Mouse (Mus musculus) macrophage (primary cell): ENCODE data around the gene Enpep. TPM values are rescaled to one million over a fixed set of nuclear protein-coding genes. Genes with fewer than 3 reads are reported as not detected.

Source experiments
- H3K27ac ChIP-seq: fragments of 350-480 bp; formaldehyde crosslinking; 2 replicates; pipeline ENCODE4 v1.9.0; 2021
- H3K36me3 ChIP-seq: fragments of 350-480 bp; formaldehyde crosslinking; 2 replicates; pipeline ENCODE4 v1.9.0; 2021; ENCODE audit errors: inconsistent target
- H3K4me3 ChIP-seq: fragments of 350-480 bp; formaldehyde crosslinking; 2 replicates; pipeline ENCODE4 v1.9.0; 2021; ENCODE audit errors: inconsistent target
- H3K79me2 ChIP-seq: fragments of 350-480 bp; formaldehyde crosslinking; 2 replicates; pipeline ENCODE4 v1.9.0; 2021; ENCODE audit errors: inconsistent target
- WGBS: methylation state at CpG from one replicate; pipeline ENCODE4 v1.1.7; 2026; ENCODE audit warnings: inconsistent platforms; ENCODE audit not compliant: missing documents; 5-methylcytosine and 5-hydroxymethylcytosine counted together
- polyA plus RNA-seq: library from polyadenylated mRNA; stranded (reverse); fragments of 250-400 nt; gene quantifications from 3 replicates; pipeline ENCODE4 v1.2.4, GENCODE M21; 2018; ENCODE audit warnings: inconsistent platforms

Gene Enpep
- polyA plus RNA-seq, 1 experiment from 2014 or later: not detected

DNA sequence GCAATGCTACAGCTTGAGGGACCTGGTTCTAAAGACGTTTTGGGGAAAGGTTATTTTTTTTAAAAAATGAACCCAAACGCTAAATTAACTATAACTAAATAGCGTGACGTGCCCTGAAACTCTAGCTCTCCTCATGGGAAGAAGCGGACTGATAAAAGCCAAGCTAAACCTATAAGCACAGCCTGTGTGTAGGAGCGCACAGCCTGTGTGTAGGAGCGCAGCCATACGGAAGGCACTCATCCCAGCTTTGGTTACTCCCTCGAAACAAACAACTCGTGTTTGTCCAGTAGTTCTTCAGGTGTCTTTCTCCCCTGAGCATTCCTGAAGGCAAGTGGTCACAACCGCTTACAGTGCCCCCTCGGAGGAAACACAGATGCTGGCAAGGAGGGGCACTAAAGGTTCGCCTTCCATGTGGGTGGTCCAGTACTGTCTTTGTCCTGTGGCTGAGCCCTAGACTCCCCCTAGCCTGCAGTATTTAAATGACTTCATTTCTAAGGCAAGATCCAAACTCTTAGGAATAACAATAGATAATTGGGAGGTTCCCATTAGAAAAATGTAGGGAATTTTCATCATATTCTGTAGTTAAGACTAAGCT lies 93.8 kb downstream of the Enpep start:
- no peak overlapping the region for H3K27ac ChIP-seq

DNA sequence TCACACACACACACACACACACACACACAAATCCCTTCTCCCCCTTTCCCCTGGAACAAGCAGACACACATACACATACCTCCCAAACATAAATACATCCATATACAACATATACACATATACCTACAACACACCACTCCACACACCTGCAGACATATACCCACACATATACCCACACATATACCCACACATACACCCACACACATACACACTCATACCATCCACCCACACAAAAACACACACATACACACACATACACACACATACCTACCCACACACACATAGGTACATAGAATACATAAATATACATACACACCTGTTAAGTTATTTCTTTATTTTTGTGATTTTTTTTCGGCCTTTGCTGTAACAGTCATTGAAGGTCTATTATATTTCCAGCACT lies 94.5 kb downstream of the Enpep start:
- H3K79me2 ChIP-seq: no peaks in the 10 kb centered on the region
- 91% methylated on average over 1 of the region's 1 CpGs for WGBS
- H3K36me3 ChIP-seq: no peaks in the 10 kb centered on the region
- no peak overlapping the region for H3K27ac ChIP-seq
- H3K4me3 ChIP-seq: no peak overlapping the region

More for the DNA sequence above, 93.8 kb downstream of the Enpep start:
- no peak overlapping the region for H3K4me3 ChIP-seq
- H3K79me2 ChIP-seq: no peaks in the 10 kb centered on the region
- 69% methylated on average over 13 of the region's 13 CpGs for WGBS
- H3K36me3 ChIP-seq: no peaks in the 10 kb centered on the region

DNA sequence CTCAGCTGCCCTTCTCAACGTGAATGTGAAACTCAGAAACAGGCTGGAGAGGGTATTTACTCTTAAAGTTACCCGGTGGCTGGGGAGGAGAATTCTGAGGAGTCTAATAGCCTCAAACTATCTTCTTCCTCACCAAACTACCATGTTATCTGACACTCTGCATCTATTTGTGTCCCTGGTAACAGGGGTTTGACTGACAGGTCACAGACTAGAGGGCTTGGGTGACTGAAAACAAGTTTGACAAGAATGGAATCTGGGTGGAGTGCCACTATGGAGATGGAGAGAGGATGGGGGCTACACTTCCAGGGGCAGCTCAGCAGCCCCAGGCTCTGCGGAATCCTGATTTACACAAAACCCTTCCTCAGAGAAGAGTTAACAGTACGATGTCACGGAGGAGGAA lies 105.2 kb downstream of the Enpep start:
- H3K4me3 ChIP-seq: no peak overlapping the region
- no peaks in the 10 kb centered on the region for H3K79me2 ChIP-seq
- no peak overlapping the region for H3K27ac ChIP-seq
- WGBS: 22% methylated on average over 5 of the region's 5 CpGs
- no peaks in the 10 kb centered on the region for H3K36me3 ChIP-seq

DNA sequence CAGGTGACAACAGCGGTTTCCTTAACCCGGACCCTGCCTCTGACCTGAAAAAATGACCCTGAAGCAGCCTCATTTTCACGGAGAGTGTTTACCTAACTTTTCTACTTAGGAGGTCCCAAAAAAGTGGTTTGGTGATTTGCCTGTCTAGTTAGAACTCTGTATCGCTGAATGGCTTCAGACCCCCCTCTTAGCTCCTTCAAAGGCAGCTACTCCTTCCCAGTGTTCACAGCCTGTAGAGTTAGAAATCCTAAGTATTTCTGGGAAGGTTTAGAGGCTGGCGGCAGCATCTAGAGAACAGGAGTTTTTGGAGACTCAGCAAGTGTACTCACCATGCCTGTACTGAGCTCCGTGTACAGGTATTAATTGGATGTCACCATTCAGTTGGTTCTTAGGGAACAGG lies 105.8 kb downstream of the Enpep start:
- Histone ChIP-seq H3K27ac (no peak overlapping the region), H3K79me2 (no peaks in the 10 kb centered on the region), H3K36me3 (no peaks in the 10 kb centered on the region), H3K4me3 (no peak overlapping the region)
- WGBS: 8% methylated on average over 6 of the region's 6 CpGs

DNA sequence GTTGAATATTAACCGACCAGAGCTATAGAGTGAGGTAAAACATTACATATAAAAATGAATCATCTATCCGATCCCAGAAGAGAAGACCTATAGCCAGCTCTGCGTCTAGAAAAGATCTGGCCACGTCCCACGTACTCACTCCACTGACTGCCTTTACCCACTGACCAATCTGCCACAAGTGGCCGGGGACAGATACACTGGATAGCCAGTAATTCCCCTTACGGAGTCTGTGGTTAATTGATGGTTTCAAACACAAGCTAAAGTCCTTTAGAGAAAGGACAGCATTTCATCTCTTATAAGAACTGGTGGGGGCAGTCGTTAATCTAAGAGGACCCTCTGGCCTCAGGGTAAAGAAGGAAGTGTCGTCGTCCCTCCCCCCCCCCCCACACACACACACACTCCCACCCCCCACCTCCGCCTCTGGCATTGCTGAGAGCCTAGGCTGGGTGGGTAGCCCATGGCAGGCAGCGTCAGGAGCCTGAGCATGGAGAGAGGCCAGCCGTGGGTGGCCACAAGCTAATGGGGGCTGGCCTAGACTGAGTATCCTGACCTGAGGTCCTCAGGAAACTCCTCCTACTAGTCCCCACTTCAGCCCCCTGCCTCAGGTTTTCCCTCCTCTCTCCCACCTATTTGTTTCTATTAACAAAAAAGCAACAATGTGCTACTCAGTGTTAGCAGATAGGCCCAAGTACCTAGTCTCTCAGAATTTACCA lies 106.8 kb downstream of the Enpep start:
- Histone ChIP-seq H3K36me3 (no peaks in the 10 kb centered on the region), H3K4me3 (no peak overlapping the region), H3K27ac (no peak overlapping the region), H3K79me2 (no peaks in the 10 kb centered on the region)
- 10% methylated on average over 12 of the region's 13 CpGs for WGBS

DNA sequence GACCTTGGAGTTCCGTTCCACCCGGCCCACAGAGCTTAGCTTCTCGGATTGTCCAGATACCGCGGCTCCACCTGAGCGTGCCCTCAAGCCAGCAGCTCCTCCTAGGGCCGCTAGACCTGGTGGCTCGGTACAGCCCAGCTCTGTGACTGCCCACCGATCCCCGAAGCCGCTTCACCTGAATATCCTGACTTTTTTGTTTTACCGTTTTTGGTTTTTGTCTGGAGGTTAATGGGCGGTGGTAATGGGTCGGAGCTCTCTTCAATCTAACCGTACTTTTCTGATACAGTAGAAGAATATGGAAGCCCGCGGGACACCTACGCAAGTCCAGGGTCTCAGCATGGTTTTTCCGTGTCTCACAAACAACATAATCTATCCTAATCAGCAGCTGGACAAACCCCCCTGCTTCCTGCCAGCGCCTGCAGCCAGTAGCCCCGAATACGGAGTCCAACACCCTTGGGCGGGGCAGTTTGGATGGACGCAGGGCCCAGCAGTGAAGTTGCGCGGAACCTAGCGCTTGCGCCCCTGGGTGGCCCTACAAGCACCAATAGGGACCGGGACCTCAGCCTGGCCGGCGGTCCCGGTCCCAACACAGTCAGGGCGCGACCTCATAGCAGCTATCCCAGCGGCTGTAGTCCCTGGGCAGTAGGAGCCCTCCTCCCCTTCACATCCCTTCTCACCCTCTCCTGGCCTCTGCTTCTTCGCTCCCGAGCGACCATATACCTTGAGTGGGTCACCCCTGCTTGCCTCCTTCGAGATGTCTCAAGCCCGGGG lies 107.5 kb downstream of the Enpep start:
- 5% methylated on average over 40 of the region's 40 CpGs for WGBS
- no peaks in the 10 kb centered on the region for H3K36me3 ChIP-seq
- H3K4me3 ChIP-seq: no peak overlapping the region

DNA sequence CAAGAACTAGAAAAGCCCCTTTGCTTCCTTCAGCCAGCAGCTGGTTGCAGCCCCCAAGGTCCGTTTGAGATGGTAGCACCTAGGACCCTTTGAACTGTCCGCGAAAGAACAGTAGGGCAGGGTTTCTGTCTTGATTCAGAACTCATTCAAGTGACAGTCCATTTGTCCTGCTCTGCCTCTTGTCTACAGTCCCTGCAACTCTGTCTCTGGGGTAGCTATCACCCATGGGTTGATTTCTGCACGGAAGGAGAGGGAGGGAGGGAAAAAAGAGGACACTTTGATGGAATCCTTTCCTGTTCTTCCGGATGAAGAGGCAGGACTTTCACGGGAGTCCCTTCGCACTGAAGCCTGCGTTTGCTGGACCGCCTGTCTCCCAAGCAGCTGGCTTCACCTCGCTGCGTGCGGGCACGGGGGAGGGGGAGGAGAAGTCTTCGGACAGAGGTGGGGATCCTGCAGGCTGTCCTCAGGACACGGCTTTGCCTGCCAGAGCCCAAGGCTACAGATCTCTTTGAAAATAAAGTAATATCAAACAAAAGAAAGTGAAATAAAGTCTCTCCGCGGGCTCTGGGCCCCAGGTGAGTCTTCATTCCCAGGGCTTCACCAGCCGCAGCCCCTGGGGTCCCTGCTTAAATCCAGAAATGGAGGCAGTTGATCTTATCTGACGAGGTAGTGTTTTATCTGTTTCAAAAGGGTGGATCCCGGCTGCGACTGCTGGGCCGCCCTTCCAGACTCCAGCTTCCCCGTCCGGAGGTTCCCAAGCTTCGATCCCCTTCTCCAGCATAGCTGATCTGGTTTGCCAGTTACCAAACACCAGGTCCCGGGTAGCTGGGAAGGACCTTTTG lies 108.3 kb downstream of the Enpep start:
- Histone ChIP-seq H3K27ac (no peak overlapping the region), H3K79me2 (no peaks in the 10 kb centered on the region), H3K4me3 (no peak overlapping the region), H3K36me3 (no peaks in the 10 kb centered on the region)
- WGBS: 6% methylated on average over 26 of the region's 26 CpGs

More for the DNA sequence above, 107.5 kb downstream of the Enpep start:
- Histone ChIP-seq H3K27ac (no peak overlapping the region), H3K79me2 (no peaks in the 10 kb centered on the region)

DNA sequence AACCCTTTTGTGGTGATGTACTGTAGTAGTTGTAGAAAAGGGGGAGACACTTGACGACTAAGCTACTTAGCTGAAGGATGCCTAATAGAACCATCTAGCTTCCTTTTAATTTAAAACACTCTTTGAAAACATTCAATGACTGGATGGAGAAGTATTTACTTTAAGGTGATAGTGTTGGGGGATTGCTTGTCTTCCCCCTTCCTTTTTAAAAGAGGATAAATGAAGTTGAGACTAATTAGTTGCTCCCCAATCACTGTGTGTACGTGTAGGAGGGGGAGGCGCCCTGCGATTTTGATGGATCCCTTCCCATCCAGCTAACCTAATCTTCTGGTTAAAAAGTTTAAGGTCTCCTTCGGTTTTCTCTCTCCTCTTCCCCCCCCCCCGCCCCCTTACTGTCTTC lies 109.1 kb downstream of the Enpep start:
- H3K36me3 ChIP-seq: no peaks in the 10 kb centered on the region
- H3K27ac ChIP-seq: no peak overlapping the region
- H3K79me2 ChIP-seq: no peaks in the 10 kb centered on the region
- no peak overlapping the region for H3K4me3 ChIP-seq
- WGBS: 10% methylated on average over 5 of the region's 6 CpGs

DNA sequence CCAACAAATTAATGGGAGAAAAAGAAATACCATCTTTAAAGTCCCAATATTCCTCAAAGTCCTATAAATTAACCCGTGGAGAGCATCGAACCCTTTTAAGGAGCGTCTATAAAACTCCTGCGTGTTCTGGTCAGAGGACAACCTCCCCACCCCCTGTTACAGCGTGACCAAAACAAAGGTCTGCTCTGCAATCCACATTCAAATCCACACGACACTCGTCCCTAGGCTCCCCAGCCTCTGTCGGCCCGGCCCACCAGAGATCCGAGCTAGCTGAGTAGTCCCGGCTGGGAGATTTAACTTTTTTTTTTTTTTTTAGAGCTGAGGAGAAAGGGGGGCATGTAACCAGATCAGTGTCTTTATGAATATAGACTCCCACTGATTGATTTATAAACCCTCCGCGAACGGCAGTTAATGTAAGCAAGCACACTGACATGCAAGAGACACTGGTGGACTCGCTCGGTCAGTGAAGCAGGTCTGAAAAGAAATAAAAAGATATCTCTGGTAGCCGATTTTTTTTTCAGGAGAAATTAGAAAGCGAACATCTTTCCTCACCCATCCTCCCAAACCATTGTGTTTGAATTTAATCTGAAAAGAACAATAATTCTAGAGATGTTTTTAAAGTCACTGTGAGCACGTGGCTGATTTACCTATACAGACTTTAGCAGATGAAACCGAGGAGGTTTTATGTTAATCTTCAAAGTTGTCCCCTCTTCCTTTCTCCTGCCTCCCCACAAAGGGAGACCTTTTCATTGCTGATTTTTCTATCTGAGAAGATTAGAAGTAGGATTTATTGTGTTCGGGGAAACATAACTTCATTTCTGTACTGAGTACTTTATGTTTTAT lies 109.9 kb downstream of the Enpep start:
- Histone ChIP-seq H3K4me3 (no peak overlapping the region), H3K79me2 (no peaks in the 10 kb centered on the region), H3K27ac (no peak overlapping the region), H3K36me3 (no peaks in the 10 kb centered on the region)
- 9% methylated on average over 21 of the region's 21 CpGs for WGBS

DNA sequence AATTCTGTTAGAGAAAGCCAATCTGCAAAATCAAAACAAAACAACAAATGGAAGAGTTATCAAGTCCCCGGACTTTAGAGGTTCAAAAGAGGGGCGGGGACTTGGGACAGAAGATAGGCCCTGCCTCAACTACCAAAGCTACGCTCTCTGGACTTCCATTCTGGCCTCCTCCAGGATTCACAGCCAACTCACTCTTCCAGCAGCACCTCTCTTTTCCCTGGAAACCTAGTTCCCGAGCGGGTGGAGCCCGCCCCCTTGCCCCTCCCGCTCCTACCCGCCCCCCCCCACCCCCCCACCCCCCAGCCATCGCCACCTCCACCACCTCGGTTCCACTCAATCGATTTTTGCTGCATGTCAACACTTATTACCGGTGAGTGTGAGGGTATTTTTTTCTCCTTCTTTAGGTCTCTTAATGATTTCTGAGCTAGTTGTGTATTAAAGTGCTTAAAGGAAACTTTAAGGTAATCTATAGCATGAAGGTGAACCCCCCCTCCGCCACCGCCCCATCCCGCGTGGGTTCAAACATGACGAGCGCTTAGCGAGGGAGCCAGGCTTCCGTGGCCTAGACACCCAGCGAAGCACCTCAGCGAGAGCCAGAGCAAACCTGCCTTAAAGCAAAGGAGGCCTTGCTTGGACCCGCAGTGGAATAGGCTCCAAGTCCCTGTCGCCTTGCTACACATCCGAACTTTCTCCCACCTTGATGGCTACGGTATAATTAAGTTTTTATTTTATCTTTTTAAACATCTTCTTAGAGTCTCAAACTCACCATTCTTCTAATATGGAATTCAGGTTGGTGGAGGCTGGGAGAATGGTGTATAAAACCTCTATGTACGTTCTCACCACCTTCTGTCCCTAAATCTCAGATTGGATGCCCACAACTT lies 110.9 kb downstream of the Enpep start:
- H3K36me3 ChIP-seq: no peaks in the 10 kb centered on the region
- no peak overlapping the region for H3K4me3 ChIP-seq
- H3K79me2 ChIP-seq: no peaks in the 10 kb centered on the region
- WGBS: 23% methylated on average over 26 of the region's 27 CpGs
- no peak overlapping the region for H3K27ac ChIP-seq

DNA sequence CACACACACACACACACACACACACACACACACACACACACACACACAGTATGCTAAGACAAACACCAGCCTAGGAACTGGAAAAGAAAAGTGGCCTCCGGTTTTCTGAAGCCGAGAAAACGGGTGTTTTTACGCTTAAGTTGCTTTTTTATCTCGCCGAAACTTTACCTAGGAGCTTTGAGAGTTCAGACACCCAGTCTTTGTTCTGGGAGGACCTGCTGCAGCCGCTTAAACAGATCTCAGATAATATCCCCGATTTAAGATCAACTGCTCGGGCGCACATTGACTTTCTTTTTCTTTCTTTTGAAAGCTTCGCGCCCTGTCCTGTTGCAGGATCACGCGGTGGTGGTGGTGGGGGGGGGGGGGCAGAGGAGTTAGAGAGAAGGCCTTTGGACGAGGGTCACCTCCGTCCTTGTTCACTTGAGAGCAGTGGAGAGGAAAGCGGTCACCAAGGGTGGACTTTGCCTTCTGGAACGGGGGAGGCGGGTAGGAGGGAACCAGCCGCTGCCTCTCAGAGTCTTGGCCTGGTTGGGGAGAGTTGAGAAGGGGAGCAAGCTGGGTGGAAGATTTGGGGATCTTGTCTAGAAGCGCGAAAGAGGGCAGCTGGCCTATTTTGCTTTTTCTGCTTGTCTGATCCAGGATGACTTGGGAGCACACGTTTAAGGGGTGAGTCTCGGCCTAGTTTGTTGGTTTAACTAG lies 111.7 kb downstream of the Enpep start:
- H3K27ac ChIP-seq: no peak overlapping the region
- H3K79me2 ChIP-seq: no peaks in the 10 kb centered on the region
- no peaks in the 10 kb centered on the region for H3K36me3 ChIP-seq
- 14% methylated on average over 24 of the region's 24 CpGs for WGBS
- H3K4me3 ChIP-seq: no peak overlapping the region

DNA sequence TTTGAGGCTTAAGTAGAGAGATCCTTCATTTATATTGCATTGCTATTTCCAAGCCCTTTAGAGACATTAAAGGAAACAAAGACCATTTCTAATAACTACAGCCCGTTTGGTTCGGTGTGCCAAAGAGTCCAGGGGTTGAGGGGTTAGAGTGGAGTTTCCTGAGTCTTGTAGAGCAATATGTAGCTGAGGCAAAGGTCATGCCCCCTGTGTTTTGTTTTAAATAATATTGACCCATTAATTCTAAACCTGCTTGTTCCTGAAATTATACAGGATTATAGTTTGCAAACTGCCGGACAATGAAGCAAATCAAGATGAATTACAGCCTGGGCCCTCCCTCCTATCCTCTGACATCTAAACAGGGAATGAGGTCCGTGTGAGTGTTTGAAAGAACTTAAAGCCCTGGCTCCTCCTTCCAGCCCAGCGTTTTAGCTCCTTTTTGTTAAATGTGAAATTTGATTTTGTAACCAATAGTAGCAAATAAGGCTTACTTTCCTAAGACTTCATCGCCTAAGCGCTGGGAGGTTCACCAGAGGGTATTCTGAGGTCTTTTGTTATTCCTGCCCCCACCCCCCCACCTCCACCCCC lies 112.3 kb downstream of the Enpep start:
- no peak overlapping the region for H3K27ac ChIP-seq
- H3K4me3 ChIP-seq: no peak overlapping the region
- H3K79me2 ChIP-seq: no peaks in the 10 kb centered on the region
- H3K36me3 ChIP-seq: no peaks in the 10 kb centered on the region
- 9% methylated on average over 7 of the region's 7 CpGs for WGBS
